Mouse (Mus musculus) kidney, adult 8-10 months (tissue): ENCODE data around the gene C1qtnf12.

Source experiments
- DNase-seq, 2 experiments: peaks; one replicate each; pipeline ENCODE4 v3.0.0; 2022

The C1qtnf12 gene

GRCm38 (mm10) chr4:156004109-156004508 lies 42.0 kb downstream of the C1qtnf12 start:
- DNase-seq: no peak

- no peak for DNase-seq
Measured at GRCm38 (mm10) chr4:156008369-156008768, 46.3 kb downstream of the C1qtnf12 start.

- no peak for DNase-seq
Measured at GRCm38 (mm10) chr4:156013637-156014036, 51.5 kb downstream of the C1qtnf12 start, which contains the start of gene Tnfrsf4. Tnfrsf4 (plus strand) TSS chr4:156013843.

GRCm38 (mm10) chr4:156014436-156014835 lies 52.3 kb downstream of the C1qtnf12 start:
- no peak for DNase-seq
